Mouse (Mus musculus): ENCODE data around the gene Rpgr. TPM values are rescaled to one million over a fixed set of nuclear protein-coding genes. Genes with fewer than 3 reads are reported as not detected.

Rpgr gene
- polyA plus RNA-seq, 1 experiment from 2014 or later = 9.8 TPM

- H3K4me3 ChIP-seq (replicated peaks) = no peak overlapping the region
- no peaks in the 10 kb centered on the region for H3K4me1 ChIP-seq
- no peak overlapping the region for H3K27ac ChIP-seq
- 19% methylated on average over 6 of the region's 6 CpGs for WGBS
- H3K27me3 ChIP-seq (replicated peaks) = no peaks in the 10 kb centered on the region
- H3K36me3 ChIP-seq = no peaks in the 10 kb centered on the region
- no peak overlapping the region for H3K4me2 ChIP-seq
- H3K9ac ChIP-seq = no peak overlapping the region
- no peak for ATAC-seq (ENCODE audit: insufficient read depth, low FRiP score, low read depth)
- H3K9me3 ChIP-seq = no peaks in the 10 kb centered on the region
Observed at GRCm38 (mm10) chrX:10070689-10071088, 146.0 kb downstream of the Rpgr start.

GRCm38 (mm10) chrX:10069405-10069804 lies 147.3 kb downstream of the Rpgr start:
- WGBS = 73% methylated on average over 4 of the region's 4 CpGs
- Histone ChIP-seq H3K9ac (no peak overlapping the region), H3K4me3 (replicated peaks) (no peak overlapping the region), H3K27ac (no peak overlapping the region), H3K36me3 (no peaks in the 10 kb centered on the region), H3K9me3 (no peaks in the 10 kb centered on the region), H3K4me2 (no peak overlapping the region), H3K4me1 (no peaks in the 10 kb centered on the region), H3K27me3 (replicated peaks) (no peaks in the 10 kb centered on the region)
- ATAC-seq (ENCODE audit: insufficient read depth, low FRiP score, low read depth) = no peak

- no peak overlapping the region for H3K4me2 ChIP-seq
- WGBS = 73% methylated on average over 1 of the region's 1 CpGs
- H3K4me3 ChIP-seq (replicated peaks) = no peak overlapping the region
- ATAC-seq (ENCODE audit: insufficient read depth, low FRiP score, low read depth) = no peak
- H3K27me3 ChIP-seq (replicated peaks) = no peaks in the 10 kb centered on the region
- H3K9ac ChIP-seq = no peak overlapping the region
- H3K27ac ChIP-seq = no peak overlapping the region
- no peaks in the 10 kb centered on the region for H3K9me3 ChIP-seq
- no peaks in the 10 kb centered on the region for H3K36me3 ChIP-seq
- H3K4me1 ChIP-seq = no peaks in the 10 kb centered on the region
Observed at GRCm38 (mm10) chrX:10063781-10064180, 152.9 kb downstream of the Rpgr start.

- Histone ChIP-seq H3K9me3 (no peaks in the 10 kb centered on the region), H3K27ac (no peak overlapping the region), H3K4me3 (replicated peaks) (no peak overlapping the region), H3K4me1 (no peaks in the 10 kb centered on the region), H3K9ac (no peak overlapping the region), H3K36me3 (no peaks in the 10 kb centered on the region), H3K27me3 (replicated peaks) (no peaks in the 10 kb centered on the region), H3K4me2 (no peak overlapping the region)
- ATAC-seq (ENCODE audit: insufficient read depth, low FRiP score, low read depth) = no peak
- 79% methylated on average over 2 of the region's 2 CpGs for WGBS
Observed at GRCm38 (mm10) chrX:10063361-10063760, 153.4 kb downstream of the Rpgr start.

GRCm38 (mm10) chrX:10062201-10062600 lies 154.5 kb downstream of the Rpgr start:
- Histone ChIP-seq H3K9me3 (no peaks in the 10 kb centered on the region), H3K36me3 (no peaks in the 10 kb centered on the region), H3K27me3 (replicated peaks) (no peaks in the 10 kb centered on the region), H3K9ac (no peak overlapping the region), H3K4me3 (replicated peaks) (no peak overlapping the region), H3K27ac (no peak overlapping the region), H3K4me2 (no peak overlapping the region), H3K4me1 (no peaks in the 10 kb centered on the region)
- ATAC-seq (ENCODE audit: insufficient read depth, low FRiP score, low read depth) = no peak
- WGBS = 80% methylated on average over 4 of the region's 4 CpGs

- no peak overlapping the region for H3K9ac ChIP-seq
- no peaks in the 10 kb centered on the region for H3K36me3 ChIP-seq
- ATAC-seq (ENCODE audit: insufficient read depth, low FRiP score, low read depth) = no peak
- no peaks in the 10 kb centered on the region for H3K27me3 ChIP-seq (replicated peaks)
- no peaks in the 10 kb centered on the region for H3K4me1 ChIP-seq
- H3K9me3 ChIP-seq = no peaks in the 10 kb centered on the region
- no peak overlapping the region for H3K4me3 ChIP-seq (replicated peaks)
- H3K27ac ChIP-seq = no peak overlapping the region
- H3K4me2 ChIP-seq = no peak overlapping the region
Observed at GRCm38 (mm10) chrX:10034666-10035065, 182.1 kb downstream of the Rpgr start.

Other genes with a start within 250 kb of the Rpgr start
- 24.7 and 27.8 TPM in 2 replicates for gene Srpx, start 99.2 kb downstream of the Rpgr start, polyA plus RNA-seq (2015; fragmentation: Nextera tagmentation; extraction: Ambion mirVana)
- 12.0 and 13.2 TPM in 2 replicates for gene Otc, start 35.4 kb upstream of the Rpgr start, polyA plus RNA-seq (2015; fragmentation: Nextera tagmentation; extraction: Ambion mirVana)

Data from stomach, embryonic 15.5 days (tissue).